Mouse (Mus musculus): ENCODE measurements around the gene Snrnp25. TPM values are rescaled to one million over a fixed set of nuclear protein-coding genes. Genes with fewer than 3 reads are reported as not detected.
A peak's percentile ranks its signal among the peaks of the same experiment; 100 is the strongest.

Snrnp25 gene
- polyA plus RNA-seq, 2 experiments, result 46.7 to 52.1 TPM

- no peak overlapping the region for H3K27ac ChIP-seq (replicated peaks; ENCODE audit: low read depth, low read length)
Observed at GRCm38 (mm10) chr11:32216851-32217250, 11.6 kb downstream of the Snrnp25 start.

GRCm38 (mm10) chr11:32218501-32219050 is 13.4 kb downstream of the Snrnp25 start:
- H3K4me1 ChIP-seq (ENCODE audit: control insufficient read depth, insufficient read depth, low read length), result peaks cover 32% of the 10 kb centered on the region
- no peak for DNase-seq (ENCODE audit: low spot score)

More at GRCm38 (mm10) chr11:32216851-32217250, 11.6 kb downstream of the Snrnp25 start:
- DNase-seq (ENCODE audit: low spot score), result peak; percentile 63
- no peak overlapping the region for H3K4me3 ChIP-seq (replicated peaks; ENCODE audit: low read length)
- no peak overlapping the region for H3K4me2 ChIP-seq (replicated peaks; ENCODE audit: low read depth, low read length, severe bottlenecking)
- no peaks in the 10 kb centered on the region for H3K9me3 ChIP-seq (ENCODE audit: control insufficient read depth, low read length)
- H3K36me3 ChIP-seq (ENCODE audit: control insufficient read depth, insufficient read depth, low read length), result peaks cover 46% of the 10 kb centered on the region
- H3K27me3 ChIP-seq (ENCODE audit: control insufficient read depth, insufficient read depth, low read length), result no peaks in the 10 kb centered on the region
- H3K4me1 ChIP-seq (ENCODE audit: control insufficient read depth, insufficient read depth, low read length), result peaks cover 23% of the 10 kb centered on the region
- 26% methylated on average over 8 of the region's 8 CpGs for WGBS
- TF ChIP-seq POLR2A (IDR thresholded peaks at IDR 0.05; ENCODE audit: borderline replicate concordance, extremely low read depth, insufficient read depth, insufficient read length), result no peak
- ATAC-seq (ENCODE audit: low FRiP score, low read depth), result peak; percentile 30; the same call in 1 of the 2 replicates
- no peak overlapping the region for H3K9ac ChIP-seq (ENCODE audit: low read depth, low read length, severe bottlenecking)

GRCm38 (mm10) chr11:32219287-32219686 is 14.1 kb downstream of the Snrnp25 start:
- H3K4me2 ChIP-seq (replicated peaks; ENCODE audit: low read depth, low read length, severe bottlenecking), result no peak overlapping the region
- no peak overlapping the region for H3K4me3 ChIP-seq (replicated peaks; ENCODE audit: low read length)
- H3K27ac ChIP-seq (replicated peaks; ENCODE audit: low read depth, low read length), result no peak overlapping the region
- TF ChIP-seq POLR2A (IDR thresholded peaks at IDR 0.05; ENCODE audit: borderline replicate concordance, extremely low read depth, insufficient read depth, insufficient read length), result no peak
- H3K9ac ChIP-seq (ENCODE audit: low read depth, low read length, severe bottlenecking), result no peak overlapping the region
- peaks cover 22% of the 10 kb centered on the region for H3K36me3 ChIP-seq (ENCODE audit: control insufficient read depth, insufficient read depth, low read length)
- ATAC-seq (ENCODE audit: low FRiP score, low read depth), result no peak
- no peaks in the 10 kb centered on the region for H3K9me3 ChIP-seq (ENCODE audit: control insufficient read depth, low read length)
- 91% methylated on average over 10 of the region's 10 CpGs for WGBS
- DNase-seq (ENCODE audit: low spot score), result no peak
- no peaks in the 10 kb centered on the region for H3K27me3 ChIP-seq (ENCODE audit: control insufficient read depth, insufficient read depth, low read length)
- peaks cover 39% of the 10 kb centered on the region for H3K4me1 ChIP-seq (ENCODE audit: control insufficient read depth, insufficient read depth, low read length)

More at GRCm38 (mm10) chr11:32218501-32219050, 13.4 kb downstream of the Snrnp25 start:
- 52% methylated on average over 6 of the region's 6 CpGs for WGBS
- Histone ChIP-seq H3K9me3 (ENCODE audit: control insufficient read depth, low read length) (no peaks in the 10 kb centered on the region), H3K27me3 (ENCODE audit: control insufficient read depth, insufficient read depth, low read length) (no peaks in the 10 kb centered on the region), H3K9ac (ENCODE audit: low read depth, low read length, severe bottlenecking) (0 out of 2 replicates have a peak overlapping the region, but pooled peaks have one; percentile 5), H3K4me3 (replicated peaks; ENCODE audit: low read length) (no peak overlapping the region), H3K4me2 (replicated peaks; ENCODE audit: low read depth, low read length, severe bottlenecking) (no peak overlapping the region), H3K27ac (replicated peaks; ENCODE audit: low read depth, low read length) (peak overlapping the region; percentile 38), H3K36me3 (ENCODE audit: control insufficient read depth, insufficient read depth, low read length) (peaks cover 29% of the 10 kb centered on the region)
- ATAC-seq (ENCODE audit: low FRiP score, low read depth), result no peak
- TF ChIP-seq POLR2A (IDR thresholded peaks at IDR 0.05; ENCODE audit: borderline replicate concordance, extremely low read depth, insufficient read depth, insufficient read length), result no peak

- peaks cover 7% of the 10 kb centered on the region for H3K36me3 ChIP-seq (ENCODE audit: control insufficient read depth, insufficient read depth, low read length)
- TF ChIP-seq POLR2A (IDR thresholded peaks at IDR 0.05; ENCODE audit: borderline replicate concordance, extremely low read depth, insufficient read depth, insufficient read length), result no peak
Observed at GRCm38 (mm10) chr11:32220607-32221224, 15.5 kb downstream of the Snrnp25 start.

GRCm38 (mm10) chr11:32221225-32221950 is 16.2 kb downstream of the Snrnp25 start:
- Histone ChIP-seq H3K36me3 (ENCODE audit: control insufficient read depth, insufficient read depth, low read length) (peaks cover under 1% of the 10 kb centered on the region), H3K9ac (ENCODE audit: low read depth, low read length, severe bottlenecking) (peak overlapping the region; percentile 95), H3K9me3 (ENCODE audit: control insufficient read depth, low read length) (no peaks in the 10 kb centered on the region), H3K27ac (replicated peaks; ENCODE audit: low read depth, low read length) (peak overlapping the region; percentile 92), H3K4me1 (ENCODE audit: control insufficient read depth, insufficient read depth, low read length) (peaks cover 56% of the 10 kb centered on the region), H3K27me3 (ENCODE audit: control insufficient read depth, insufficient read depth, low read length) (no peaks in the 10 kb centered on the region), H3K4me2 (replicated peaks; ENCODE audit: low read depth, low read length, severe bottlenecking) (peak overlapping the region; percentile 85), H3K4me3 (replicated peaks; ENCODE audit: low read length) (peak overlapping the region; percentile 95)
- WGBS, result under 1% methylated on average over 38 of the region's 46 CpGs
- peak; percentile 58 for ATAC-seq (ENCODE audit: low FRiP score, low read depth)
- TF ChIP-seq POLR2A (IDR thresholded peaks at IDR 0.05; ENCODE audit: borderline replicate concordance, extremely low read depth, insufficient read depth, insufficient read length), result no peak; the same call in 1 of the 2 replicates
- peak; percentile 80 for DNase-seq (ENCODE audit: low spot score)

More at GRCm38 (mm10) chr11:32220607-32221224, 15.5 kb downstream of the Snrnp25 start:
- 35% methylated on average over 10 of the region's 10 CpGs for WGBS
- H3K4me3 ChIP-seq (replicated peaks; ENCODE audit: low read length), result peak overlapping the region; percentile 95
- no peaks in the 10 kb centered on the region for H3K9me3 ChIP-seq (ENCODE audit: control insufficient read depth, low read length)
- H3K27me3 ChIP-seq (ENCODE audit: control insufficient read depth, insufficient read depth, low read length), result no peaks in the 10 kb centered on the region
- ATAC-seq (ENCODE audit: low FRiP score, low read depth), result no peak
- peak overlapping the region; percentile 95 for H3K9ac ChIP-seq (ENCODE audit: low read depth, low read length, severe bottlenecking)
- no peak for DNase-seq (ENCODE audit: low spot score)
- peaks cover 52% of the 10 kb centered on the region for H3K4me1 ChIP-seq (ENCODE audit: control insufficient read depth, insufficient read depth, low read length)
- H3K4me2 ChIP-seq (replicated peaks; ENCODE audit: low read depth, low read length, severe bottlenecking), result peak overlapping the region; percentile 85
- no peak overlapping the region; the same call in 1 of the 2 replicates for H3K27ac ChIP-seq (replicated peaks; ENCODE audit: low read depth, low read length)

Measured in limb, embryonic 14.5 days (tissue).